Comparison of ENCODE assay signal across 19 mouse cellular contexts in the genomic region with DNA sequence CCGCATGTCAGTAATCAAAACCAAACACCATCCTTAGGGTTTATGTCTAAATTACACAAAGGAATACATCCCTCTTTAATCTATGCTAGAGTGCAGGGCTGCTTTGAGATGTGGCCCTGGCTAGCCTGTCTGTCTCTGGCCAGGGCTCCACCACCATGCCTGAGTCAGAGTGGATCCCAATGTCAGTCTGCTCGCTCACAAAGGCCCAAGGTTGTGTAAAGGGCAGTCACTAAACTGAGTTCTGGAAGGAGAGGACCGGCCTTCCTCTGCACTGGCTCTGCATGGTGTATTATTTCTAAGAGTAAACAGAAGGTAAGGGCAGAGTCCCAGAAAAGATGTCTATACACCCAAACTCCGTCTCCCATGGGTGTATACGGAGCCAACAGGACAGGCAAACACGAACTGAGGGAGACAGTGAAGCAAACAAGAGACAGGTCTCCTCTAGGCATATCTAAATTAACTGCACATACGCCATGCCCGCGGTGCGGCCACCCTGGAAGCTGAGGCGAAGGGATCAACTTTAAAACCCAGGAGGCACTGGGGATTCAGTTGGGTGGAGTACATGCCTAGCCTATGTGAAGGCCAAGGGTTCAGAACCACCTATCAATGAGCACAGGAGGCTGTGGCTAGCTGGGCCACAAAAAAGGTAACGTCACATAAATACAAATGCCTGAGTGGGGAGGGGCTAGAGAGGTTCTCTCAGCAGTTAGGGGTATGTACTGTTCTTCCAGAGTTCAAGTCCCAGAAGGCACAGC. TPM values are rescaled to one million over a fixed set of nuclear protein-coding genes. Genes with fewer than 3 reads are reported as not detected.
DNase-seq lines count a peak whose midpoint lies in the region; ATAC-seq and TF ChIP-seq lines count a peak whose summit lies in the region.
"Had no signal": no experiment of that assay in that cellular context is flagged by ENCODE, and none has a peak within 500 bp of the region (broad histone marks: within the 10 kb centered on the region; RNA-seq: fewer than 3 reads in every experiment).

No protein-coding gene starts in this region.

- no peak overlapping the region for H3ac ChIP-seq in myocyte (ENCODE audit: control insufficient read depth, insufficient read length)

- H3K36me3 ChIP-seq in heart, embryonic 12.5 days = peaks cover 55% of the 10 kb centered on the region
- peaks cover 24% of the 10 kb centered on the region for H3K36me3 ChIP-seq in embryonic facial prominence, embryonic 15.5 days
- H3K36me3 ChIP-seq in myocyte (ENCODE audit: control insufficient read depth, insufficient read depth) = peaks cover 7% of the 10 kb centered on the region
- H3K36me3 ChIP-seq in midbrain, embryonic 14.5 days (ENCODE audit: control insufficient read depth, insufficient read depth, low read length) = peaks cover 11% of the 10 kb centered on the region; the same call in 1 of the 2 replicates

- H3K27me3 ChIP-seq in heart, embryonic 12.5 days (replicated peaks) = no peaks in the 10 kb centered on the region
- H3K27me3 ChIP-seq in embryonic facial prominence, embryonic 15.5 days = no peaks in the 10 kb centered on the region
- H3K27me3 ChIP-seq in myocyte (ENCODE audit: control insufficient read depth, insufficient read depth, insufficient read length) = no peaks in the 10 kb centered on the region
- no peaks in the 10 kb centered on the region for H3K27me3 ChIP-seq in midbrain, embryonic 14.5 days (ENCODE audit: control insufficient read depth, insufficient read depth, low read length)
- H3K27me3 ChIP-seq: CH12.LX; liver, embryonic 13.5 days; Patski had no signal

- 83% methylated on average over 12 of the region's 12 CpGs for WGBS in heart, embryonic 12.5 days
- 47% methylated on average over 12 of the region's 12 CpGs for WGBS in embryonic facial prominence, embryonic 15.5 days
- WGBS in midbrain, embryonic 14.5 days = 95% methylated on average over 12 of the region's 12 CpGs

- no peaks in the 10 kb centered on the region for H3K9me3 ChIP-seq in heart, embryonic 12.5 days (replicated peaks)
- no peaks in the 10 kb centered on the region for H3K9me3 ChIP-seq in embryonic facial prominence, embryonic 15.5 days (replicated peaks)
- no peaks in the 10 kb centered on the region for H3K9me3 ChIP-seq in midbrain, embryonic 14.5 days (ENCODE audit: control insufficient read depth, low read length)
- H3K9me3 ChIP-seq: liver, embryonic 13.5 days had no signal

- DNase-seq in heart, adult 9 months (ENCODE audit: low spot score in 2 of 2) = no peak
- DNase-seq in adrenal gland, postnatal 36 days = peak; percentile 69 to 80
- no peak for DNase-seq in midbrain, embryonic 14.5 days
- DNase-seq in spleen, adult 18-20 months = no peak
- no peak for DNase-seq in spleen, postnatal 10 days (ENCODE audit: low spot score in 2 of 2)
- DNase-seq: cerebellum, postnatal 25 days; kidney, adult 2 months; liver, embryonic 13.5 days had no signal

- no peak overlapping the region for H3K4me2 ChIP-seq in heart, embryonic 12.5 days
- H3K4me2 ChIP-seq in embryonic facial prominence, embryonic 15.5 days (replicated peaks) = peak overlapping the region; percentile 3
- peak overlapping the region; percentile 49 for H3K4me2 ChIP-seq in myocyte (ENCODE audit: low read depth)
- no peak overlapping the region for H3K4me2 ChIP-seq in midbrain, embryonic 14.5 days (ENCODE audit: low read length)
- H3K4me2 ChIP-seq: liver, embryonic 13.5 days had no signal

- H3K79me2 ChIP-seq in myocyte (ENCODE audit: control insufficient read depth, insufficient read depth) = peaks cover 60% of the 10 kb centered on the region

- no peak overlapping the region for H3K4me3 ChIP-seq in heart, embryonic 12.5 days
- H3K4me3 ChIP-seq in embryonic facial prominence, embryonic 15.5 days (replicated peaks) = no peak overlapping the region
- no peak overlapping the region for H3K4me3 ChIP-seq in myocyte
- H3K4me3 ChIP-seq in midbrain, embryonic 14.5 days (replicated peaks; ENCODE audit: low read depth, low read length) = no peak overlapping the region
- H3K4me3 ChIP-seq: erythroblast, embryonic 14.5 days; liver, embryonic 13.5 days had no signal

- H3K27ac ChIP-seq in heart, embryonic 12.5 days (ENCODE audit: poor library complexity, severe bottlenecking) = peak overlapping the region; percentile 45
- peak overlapping the region; percentile 79 for H3K27ac ChIP-seq in embryonic facial prominence, embryonic 15.5 days (replicated peaks)
- no peak overlapping the region for H3K27ac ChIP-seq in midbrain, embryonic 14.5 days (replicated peaks; ENCODE audit: low read depth, low read length)
- H3K27ac ChIP-seq: liver, embryonic 13.5 days had no signal

- no peak for ATAC-seq in heart, embryonic 12.5 days (ENCODE audit: insufficient number of reproducible peaks, low FRiP score)
- ATAC-seq in embryonic facial prominence, embryonic 15.5 days (ENCODE audit: insufficient number of reproducible peaks, low FRiP score, low TSS enrichment, low read depth) = no peak; the same call in 1 of the 2 replicates
- no peak for ATAC-seq in midbrain, embryonic 14.5 days (ENCODE audit: low FRiP score, low TSS enrichment)
- ATAC-seq: hindbrain, embryonic 16.5 days; lung, postnatal 0 days had no signal

- 0 out of 2 replicates have a peak overlapping the region, but pooled peaks have one; percentile 2 for H3K9ac ChIP-seq in heart, embryonic 12.5 days
- H3K9ac ChIP-seq in embryonic facial prominence, embryonic 15.5 days = no peak overlapping the region
- no peak overlapping the region for H3K9ac ChIP-seq in midbrain, embryonic 14.5 days (replicated peaks; ENCODE audit: low read length)
- H3K9ac ChIP-seq: liver, embryonic 13.5 days had no signal

- H3K4me1 ChIP-seq in heart, embryonic 12.5 days (replicated peaks) = peaks cover 50% of the 10 kb centered on the region
- peaks cover 74% of the 10 kb centered on the region for H3K4me1 ChIP-seq in embryonic facial prominence, embryonic 15.5 days
- peaks cover 4% of the 10 kb centered on the region; the same call in 1 of the 2 replicates for H3K4me1 ChIP-seq in midbrain, embryonic 14.5 days (ENCODE audit: control insufficient read depth, insufficient read depth, low read length)

- no peak for TF ChIP-seq POLR2A in myocyte (IDR thresholded peaks at IDR 0.05; ENCODE audit: insufficient read length, low read depth)

TF ChIP-seq in myocyte, 11 proteins besides CTCF, POLR2A, EP300 and RAD21:
- no peak for TF ChIP-seq TCF12 (IDR thresholded peaks at IDR 0.05; ENCODE audit: insufficient read depth, poor library complexity, severe bottlenecking)
- no peak for TF ChIP-seq MYOG (IDR thresholded peaks at IDR 0.05; ENCODE audit: control insufficient read depth in 1 of 3, insufficient read depth in 1 of 3, insufficient read length in 2 of 3, low read depth in 2 of 3)
- TF ChIP-seq TCF3 (IDR thresholded peaks at IDR 0.05; ENCODE audit: insufficient read length, low read depth) = no peak
- no peak for TF ChIP-seq CEBPB (IDR thresholded peaks at IDR 0.05; ENCODE audit: insufficient read depth, poor library complexity, severe bottlenecking)
- TF ChIP-seq REST (IDR thresholded peaks at IDR 0.05; ENCODE audit: insufficient read depth, insufficient read length) = no peak
- TF ChIP-seq MAX (IDR thresholded peaks at IDR 0.05; ENCODE audit: low read depth) = no peak
- no peak for TF ChIP-seq MYOD1 (IDR thresholded peaks at IDR 0.05; ENCODE audit: control insufficient read depth in 1 of 3, insufficient read length in 2 of 3, low read depth in 2 of 3)
- TF ChIP-seq E2F4 (IDR thresholded peaks at IDR 0.05; ENCODE audit: insufficient read depth) = no peak

RNA-seq across cellular contexts. Expression of a gene that starts 4.6 kb away (rescaled TPM):
- polyA plus RNA-seq in heart, embryonic 12.5 days (2016; fragmentation: Nextera tagmentation; extraction: Ambion mirVana) = 43.7 and 44.1 TPM in 2 replicates
- total RNA-seq in adrenal gland, postnatal 36 days (2021) = 10 to 100 TPM; 46.1 to 49.9 TPM
- polyA plus RNA-seq in embryonic facial prominence, embryonic 15.5 days (2015; fragmentation: Nextera tagmentation; extraction: Ambion mirVana) = 56.0 and 64.0 TPM in 2 replicates
- polyA plus RNA-seq in myocyte (2012; fragmentation: generic; extraction: Trizol) = 50.9 TPM
- 23.5 and 24.1 TPM in 2 replicates for polyA plus RNA-seq in midbrain, embryonic 14.5 days (2014; fragmentation: Nextera tagmentation; extraction: Ambion mirVana)

RNA-seq across cellular contexts. Expression of a gene that starts 19.0 kb away (rescaled TPM):
- 0.28 and 0.33 TPM in 2 replicates for polyA plus RNA-seq in heart, embryonic 12.5 days (2016; fragmentation: Nextera tagmentation; extraction: Ambion mirVana)
- total RNA-seq in adrenal gland, postnatal 36 days (2021) = under 1 TPM in 1 of 2 experiments, not detected in 1; 0.33 TPM
- polyA plus RNA-seq in embryonic facial prominence, embryonic 15.5 days (2015; fragmentation: Nextera tagmentation; extraction: Ambion mirVana) = 16.6 and 16.8 TPM in 2 replicates
- polyA plus RNA-seq in myocyte (2012; fragmentation: generic; extraction: Trizol) = 1.8 TPM
- polyA plus RNA-seq in midbrain, embryonic 14.5 days (2014; fragmentation: Nextera tagmentation; extraction: Ambion mirVana) = 13.7 and 22.2 TPM in 2 replicates
- total RNA-seq: megakaryocyte-erythroid progenitor cell, adult 5-6 weeks; monocyte, adult 5-6 weeks; neutrophil, adult 5-6 weeks had no signal
- polyA plus RNA-seq: erythroblast, embryonic 14.5 days had no signal

RNA-seq across cellular contexts. Expression of a gene that starts 24.9 kb away (rescaled TPM):
- polyA plus RNA-seq in heart, embryonic 12.5 days (2016; fragmentation: Nextera tagmentation; extraction: Ambion mirVana) = 0.89 and 0.91 TPM in 2 replicates
- total RNA-seq in adrenal gland, postnatal 36 days (2021) = 1 to 10 TPM; 5.4 to 8.9 TPM
- polyA plus RNA-seq in embryonic facial prominence, embryonic 15.5 days (2015; fragmentation: Nextera tagmentation; extraction: Ambion mirVana) = 2.3 and 3.7 TPM in 2 replicates
- 2.0 TPM for polyA plus RNA-seq in myocyte (2012; fragmentation: generic; extraction: Trizol)
- polyA plus RNA-seq in midbrain, embryonic 14.5 days (2014; fragmentation: Nextera tagmentation; extraction: Ambion mirVana) = 12.0 and 17.4 TPM in 2 replicates
- total RNA-seq: monocyte, adult 5-6 weeks had no signal

RNA-seq across cellular contexts. Expression of a gene that starts 30.3 kb away (rescaled TPM):
- 66.6 and 72.0 TPM in 2 replicates for polyA plus RNA-seq in heart, embryonic 12.5 days (2016; fragmentation: Nextera tagmentation; extraction: Ambion mirVana)
- 100 to 1,000 TPM; 137 to 176 TPM for total RNA-seq in adrenal gland, postnatal 36 days (2021)
- polyA plus RNA-seq in embryonic facial prominence, embryonic 15.5 days (2015; fragmentation: Nextera tagmentation; extraction: Ambion mirVana) = 141 and 147 TPM in 2 replicates
- 112 TPM for polyA plus RNA-seq in myocyte (2012; fragmentation: generic; extraction: Trizol)
- polyA plus RNA-seq in midbrain, embryonic 14.5 days (2014; fragmentation: Nextera tagmentation; extraction: Ambion mirVana) = 86.7 and 90.0 TPM in 2 replicates

RNA-seq across cellular contexts. Expression of a gene that starts 30.3 kb away (rescaled TPM):
- 44.5 and 48.6 TPM in 2 replicates for polyA plus RNA-seq in heart, embryonic 12.5 days (2016; fragmentation: Nextera tagmentation; extraction: Ambion mirVana)
- 100 to 1,000 TPM in 1 of 2 experiments, 10 to 100 TPM in 1; 97.8 to 119 TPM for total RNA-seq in adrenal gland, postnatal 36 days (2021)
- polyA plus RNA-seq in embryonic facial prominence, embryonic 15.5 days (2015; fragmentation: Nextera tagmentation; extraction: Ambion mirVana) = 81.3 and 83.1 TPM in 2 replicates
- polyA plus RNA-seq in myocyte (2012; fragmentation: generic; extraction: Trizol) = 105 TPM
- 89.8 and 91.0 TPM in 2 replicates for polyA plus RNA-seq in midbrain, embryonic 14.5 days (2014; fragmentation: Nextera tagmentation; extraction: Ambion mirVana)

Comparison
In these comparisons a context has a peak if more than half of its experiments do, and no peak if none do; other contexts are left out.
1. H3K4me2 ChIP-seq: peak in embryonic facial prominence, embryonic 15.5 days (single experiment) and myocyte (single experiment); none in heart, embryonic 12.5 days (single experiment) and midbrain, embryonic 14.5 days (single experiment).
2. DNase-seq: peak in adrenal gland, postnatal 36 days (2 of 2); none in heart, adult 9 months (0 of 2), midbrain, embryonic 14.5 days (single experiment), spleen, adult 18-20 months (0 of 2) and spleen, postnatal 10 days (0 of 2).